Mouse (Mus musculus): Measurements from ENCODE around the gene Tmem256.
A peak's percentile ranks its signal among the peaks of the same experiment; 100 is the strongest.

DNA sequence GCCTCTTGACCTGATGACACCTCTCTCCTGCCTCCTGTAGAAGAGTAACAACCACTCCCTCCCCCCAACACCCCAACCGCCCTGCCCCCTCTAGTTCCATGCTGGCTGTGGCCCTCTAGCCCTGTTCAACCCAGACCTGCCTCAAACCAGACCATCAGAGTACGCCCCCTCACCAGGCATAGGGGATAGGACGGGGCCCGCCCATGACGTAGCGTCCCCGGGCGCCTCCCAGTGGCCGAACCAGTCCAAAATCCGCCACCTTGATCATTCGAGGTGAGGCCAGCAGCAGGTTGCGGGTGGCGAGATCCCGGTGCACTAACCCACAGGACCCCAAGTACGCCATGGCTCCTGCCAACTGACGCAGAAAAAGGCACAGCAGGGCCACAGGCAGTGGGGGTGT, 17.0 kb downstream of the Tmem256 start:
- TF ChIP-seq CTCF (IDR thresholded peaks at IDR 0.05; ENCODE audit: low read depth) (peak; percentile 45), EP300 (IDR thresholded peaks at IDR 0.05; ENCODE audit: low read depth) (no peak)

Data from heart, postnatal 0 days (tissue).